Mouse (Mus musculus) cerebellum, adult 9-10 months (tissue): ENCODE data around the gene Cxcl3.
"Not testable (repeated sequence)": the region's sequence is repeated elsewhere in the genome, so short reads cannot be mapped to it uniquely, and the experiment has no call there.

Experiments used
- DNase-seq: peaks from one replicate; pipeline ENCODE4 v3.0.0; 2022

Cxcl3 gene

GRCm38 (mm10) chr5:90794195-90794625, 8.3 kb downstream of the Cxcl3 start, which contains the start of gene Cxcl15:
Gene Cxcl15, plus strand, starts transcription at chr5:90794534.
- no peak for DNase-seq

- not testable (repeated sequence) for DNase-seq
Measured at GRCm38 (mm10) chr5:90795392-90795791, 9.5 kb downstream of the Cxcl3 start.

- no peak for DNase-seq
Measured at GRCm38 (mm10) chr5:90804574-90804973, 18.7 kb downstream of the Cxcl3 start.

GRCm38 (mm10) chr5:90806050-90806449, 20.1 kb downstream of the Cxcl3 start:
- DNase-seq = no peak

- no peak for DNase-seq
Measured at GRCm38 (mm10) chr5:90807176-90807950, 21.5 kb downstream of the Cxcl3 start.

GRCm38 (mm10) chr5:90819756-90820155, 33.9 kb downstream of the Cxcl3 start:
- no peak for DNase-seq

- DNase-seq = no peak
Measured at GRCm38 (mm10) chr5:90832145-90832767, 46.4 kb downstream of the Cxcl3 start.

- no peak for DNase-seq
Measured at GRCm38 (mm10) chr5:90832768-90833388, 47.0 kb downstream of the Cxcl3 start.

- no peak for DNase-seq
Measured at GRCm38 (mm10) chr5:90834436-90834835, 48.5 kb downstream of the Cxcl3 start.

- DNase-seq = no peak
Measured at GRCm38 (mm10) chr5:90838582-90838981, 52.7 kb downstream of the Cxcl3 start.
